18 mouse cellular contexts compared by ENCODE assay signal in the genomic region with DNA sequence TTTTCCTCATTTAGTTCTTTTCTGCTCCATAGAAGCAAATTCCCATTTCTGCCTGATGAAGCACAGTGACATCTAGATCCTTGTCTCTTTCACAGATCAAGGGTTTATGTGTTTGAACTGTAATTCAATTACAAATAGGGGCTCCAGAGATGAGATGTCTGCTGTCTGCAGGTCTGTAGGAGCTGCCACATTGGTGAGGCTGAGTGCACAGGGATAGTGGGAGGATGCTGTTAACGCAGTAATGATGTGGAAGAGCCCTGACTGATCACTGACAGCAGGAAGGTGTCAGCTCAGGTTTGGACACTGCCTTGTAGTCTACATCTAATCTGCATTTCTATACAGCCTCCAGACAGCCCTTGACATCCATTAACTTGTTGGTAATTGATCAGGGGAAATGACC.
"Had no signal": no experiment of that assay in that cellular context is flagged by ENCODE, and none has a peak within 500 bp of the region (broad histone marks: within the 10 kb centered on the region; RNA-seq: fewer than 3 reads in every experiment).

No protein-coding gene starts in this region.

- ATAC-seq: liver, postnatal 0 days; lung, postnatal 0 days; midbrain, embryonic 13.5 days; midbrain, embryonic 15.5 days had no signal

- H3K27ac ChIP-seq: lung, embryonic 15.5 days; macrophage; midbrain, embryonic 13.5 days; midbrain, embryonic 15.5 days; neural tube, embryonic 12.5 days; stomach, embryonic 15.5 days; stomach, postnatal 0 days had no signal

- DNase-seq: liver, postnatal 0 days; lung, adult 2 months; lung, postnatal 14 days; lung, postnatal 36 days; right cerebral cortex, postnatal 14 days; thymus, adult 2 months; thymus, postnatal 25 days; thymus, postnatal 4 days had no signal

- H3K36me3 ChIP-seq: lung, embryonic 15.5 days; midbrain, embryonic 13.5 days; midbrain, embryonic 15.5 days; neural tube, embryonic 12.5 days; stomach, embryonic 15.5 days had no signal

- H3K4me2 ChIP-seq: lung, embryonic 15.5 days; midbrain, embryonic 11.5 days; midbrain, embryonic 13.5 days; midbrain, embryonic 15.5 days; neural tube, embryonic 12.5 days; stomach, embryonic 15.5 days had no signal

- H3K9ac ChIP-seq: liver, postnatal 0 days; lung, embryonic 15.5 days; midbrain, embryonic 13.5 days; midbrain, embryonic 15.5 days; neural tube, embryonic 12.5 days; stomach, embryonic 15.5 days had no signal

- H3K4me3 ChIP-seq: lung, embryonic 15.5 days; megakaryocyte, embryonic 14.5 days; midbrain, embryonic 13.5 days; midbrain, embryonic 15.5 days; neural tube, embryonic 12.5 days; stomach, embryonic 15.5 days had no signal

- H3K27me3 ChIP-seq: lung, embryonic 15.5 days; megakaryocyte, embryonic 14.5 days; midbrain, embryonic 13.5 days; midbrain, embryonic 15.5 days; neural tube, embryonic 12.5 days; stomach, embryonic 15.5 days had no signal

- H3K4me1 ChIP-seq: lung, embryonic 15.5 days; megakaryocyte, embryonic 14.5 days; midbrain, embryonic 13.5 days; midbrain, embryonic 15.5 days; stomach, embryonic 15.5 days had no signal

- H3K9me3 ChIP-seq: lung, embryonic 15.5 days; megakaryocyte, embryonic 14.5 days; midbrain, embryonic 13.5 days; midbrain, embryonic 15.5 days; neural tube, embryonic 12.5 days; stomach, embryonic 15.5 days had no signal
